Mouse (Mus musculus): ENCODE measurements around the gene Krtap9-3. TPM values are rescaled to one million over a fixed set of nuclear protein-coding genes. Genes with fewer than 3 reads are reported as not detected.
"Not testable (repeated sequence)": the region's sequence is repeated elsewhere in the genome, so short reads cannot be mapped to it uniquely, and the experiment has no call there.

Gene Krtap9-3
- polyA plus RNA-seq, 1 experiment from 2014 or later = not detected

- H3K36me3 ChIP-seq (ENCODE audit: control insufficient read depth, insufficient read depth, low read length) = no peaks in the 10 kb centered on the region
- H3K9ac ChIP-seq (replicated peaks; ENCODE audit: low read depth, low read length) = no peak within 1 kb of the TSS
- no peaks in the 10 kb centered on the region for H3K4me1 ChIP-seq (ENCODE audit: control insufficient read depth, insufficient read depth, low read length)
- H3K9me3 ChIP-seq (ENCODE audit: control insufficient read depth, low read length) = no peaks in the 10 kb centered on the region
- no peak within 1 kb of the TSS for H3K4me3 ChIP-seq (ENCODE audit: low read depth, low read length)
- H3K27ac ChIP-seq (ENCODE audit: low read depth, low read length) = no peak within 1 kb of the TSS
- WGBS = 87% methylated on average over 4 of the region's 4 CpGs
- ATAC-seq (ENCODE audit: low read depth) = no peak
- no peaks in the 10 kb centered on the region for H3K27me3 ChIP-seq (ENCODE audit: control insufficient read depth, insufficient read depth, low read length)
- no peak within 1 kb of the TSS for H3K4me2 ChIP-seq (ENCODE audit: low read depth, low read length)
Measured at GRCm38 (mm10) chr11:99628138-99628537, 30.2 kb upstream of the Krtap9-3 start, which contains the start of gene Krtap4-1. TSS of gene Krtap4-1 (minus strand) at chr11:99628238.

- no peak within 1 kb of the TSS for H3K9ac ChIP-seq (replicated peaks; ENCODE audit: low read depth, low read length)
- H3K27ac ChIP-seq (ENCODE audit: low read depth, low read length) = no peak within 1 kb of the TSS
- H3K4me2 ChIP-seq (ENCODE audit: low read depth, low read length) = no peak within 1 kb of the TSS
- ATAC-seq (ENCODE audit: low read depth) = no peak
- H3K4me3 ChIP-seq (ENCODE audit: low read depth, low read length) = no peak within 1 kb of the TSS
- 96% methylated on average over 2 of the region's 2 CpGs for WGBS
- no peaks in the 10 kb centered on the region for H3K36me3 ChIP-seq (ENCODE audit: control insufficient read depth, insufficient read depth, low read length)
- no peaks in the 10 kb centered on the region for H3K27me3 ChIP-seq (ENCODE audit: control insufficient read depth, insufficient read depth, low read length)
- H3K4me1 ChIP-seq (ENCODE audit: control insufficient read depth, insufficient read depth, low read length) = no peaks in the 10 kb centered on the region
- H3K9me3 ChIP-seq (ENCODE audit: control insufficient read depth, low read length) = no peaks in the 10 kb centered on the region
Measured at GRCm38 (mm10) chr11:99620335-99620734, 22.4 kb upstream of the Krtap9-3 start, which contains the start of gene Gm11562. TSS of gene Gm11562 (minus strand) at chr11:99620435.

- H3K27me3 ChIP-seq (ENCODE audit: control insufficient read depth, insufficient read depth, low read length) = no peaks in the 10 kb centered on the region
- ATAC-seq (ENCODE audit: low read depth) = no peak
- no peak within 1 kb of the TSS for H3K4me3 ChIP-seq (ENCODE audit: low read depth, low read length)
- H3K9me3 ChIP-seq (ENCODE audit: control insufficient read depth, low read length) = no peaks in the 10 kb centered on the region
- H3K4me2 ChIP-seq (ENCODE audit: low read depth, low read length) = no peak within 1 kb of the TSS
- 89% methylated on average over 3 of the region's 3 CpGs for WGBS
- no peak within 1 kb of the TSS for H3K9ac ChIP-seq (replicated peaks; ENCODE audit: low read depth, low read length)
- no peak within 1 kb of the TSS for H3K27ac ChIP-seq (ENCODE audit: low read depth, low read length)
- H3K4me1 ChIP-seq (ENCODE audit: control insufficient read depth, insufficient read depth, low read length) = no peaks in the 10 kb centered on the region
- no peaks in the 10 kb centered on the region for H3K36me3 ChIP-seq (ENCODE audit: control insufficient read depth, insufficient read depth, low read length)
Measured at GRCm38 (mm10) chr11:99614796-99615363, 17.0 kb upstream of the Krtap9-3 start, which contains the start of gene Krtap2-4. TSS of gene Krtap2-4 (minus strand) at chr11:99614846.

GRCm38 (mm10) chr11:99610089-99610488, 12.2 kb upstream of the Krtap9-3 start, which contains the start of gene Gm11937:
TSS of gene Gm11937 (minus strand) at chr11:99610189.
- not testable (repeated sequence) for H3K4me3 ChIP-seq (ENCODE audit: low read depth, low read length); H3K36me3 ChIP-seq (ENCODE audit: control insufficient read depth, insufficient read depth, low read length); H3K27ac ChIP-seq (ENCODE audit: low read depth, low read length); H3K4me2 ChIP-seq (ENCODE audit: low read depth, low read length); H3K4me1 ChIP-seq (ENCODE audit: control insufficient read depth, insufficient read depth, low read length); H3K9me3 ChIP-seq (ENCODE audit: control insufficient read depth, low read length); ATAC-seq (ENCODE audit: low read depth); H3K27me3 ChIP-seq (ENCODE audit: control insufficient read depth, insufficient read depth, low read length); H3K9ac ChIP-seq (replicated peaks; ENCODE audit: low read depth, low read length)
- 79% methylated on average over 1 of the region's 2 CpGs for WGBS

- no peaks in the 10 kb centered on the region for H3K4me1 ChIP-seq (ENCODE audit: control insufficient read depth, insufficient read depth, low read length)
- no peak overlapping the region for H3K4me3 ChIP-seq (ENCODE audit: low read depth, low read length)
- H3K9ac ChIP-seq (replicated peaks; ENCODE audit: low read depth, low read length) = no peak overlapping the region
- no peaks in the 10 kb centered on the region for H3K36me3 ChIP-seq (ENCODE audit: control insufficient read depth, insufficient read depth, low read length)
- no peak for ATAC-seq (ENCODE audit: low read depth)
- 81% methylated on average over 1 of the region's 1 CpGs for WGBS
- H3K9me3 ChIP-seq (ENCODE audit: control insufficient read depth, low read length) = no peaks in the 10 kb centered on the region
- H3K4me2 ChIP-seq (ENCODE audit: low read depth, low read length) = no peak overlapping the region
- no peak overlapping the region for H3K27ac ChIP-seq (ENCODE audit: low read depth, low read length)
- no peaks in the 10 kb centered on the region for H3K27me3 ChIP-seq (ENCODE audit: control insufficient read depth, insufficient read depth, low read length)
Measured at GRCm38 (mm10) chr11:99609126-99609525, 11.2 kb upstream of the Krtap9-3 start.

- H3K4me2 ChIP-seq (ENCODE audit: low read depth, low read length); ATAC-seq (ENCODE audit: low read depth); H3K4me3 ChIP-seq (ENCODE audit: low read depth, low read length); H3K27me3 ChIP-seq (ENCODE audit: control insufficient read depth, insufficient read depth, low read length); H3K9ac ChIP-seq (replicated peaks; ENCODE audit: low read depth, low read length); H3K36me3 ChIP-seq (ENCODE audit: control insufficient read depth, insufficient read depth, low read length); H3K9me3 ChIP-seq (ENCODE audit: control insufficient read depth, low read length); H3K4me1 ChIP-seq (ENCODE audit: control insufficient read depth, insufficient read depth, low read length); H3K27ac ChIP-seq (ENCODE audit: low read depth, low read length): not testable (repeated sequence)
- 70% methylated on average over 1 of the region's 1 CpGs for WGBS
Measured at GRCm38 (mm10) chr11:99603208-99603607, 5.3 kb upstream of the Krtap9-3 start, which contains the start of gene Gm11938. TSS of gene Gm11938 (minus strand) at chr11:99603308.

- Histone ChIP-seq H3K27me3 (ENCODE audit: control insufficient read depth, insufficient read depth, low read length) (no peaks in the 10 kb centered on the region), H3K4me1 (ENCODE audit: control insufficient read depth, insufficient read depth, low read length) (no peaks in the 10 kb centered on the region), H3K4me3 (ENCODE audit: low read depth, low read length) (no peak within 1 kb of the TSS), H3K9me3 (ENCODE audit: control insufficient read depth, low read length) (no peaks in the 10 kb centered on the region), H3K4me2 (ENCODE audit: low read depth, low read length) (no peak within 1 kb of the TSS), H3K9ac (replicated peaks; ENCODE audit: low read depth, low read length) (no peak within 1 kb of the TSS), H3K27ac (ENCODE audit: low read depth, low read length) (no peak within 1 kb of the TSS), H3K36me3 (ENCODE audit: control insufficient read depth, insufficient read depth, low read length) (no peaks in the 10 kb centered on the region)
- WGBS = 81% methylated on average over 6 of the region's 6 CpGs
- no peak for ATAC-seq (ENCODE audit: low read depth)
Measured at GRCm38 (mm10) chr11:99590981-99591380, 6.9 kb downstream of the Krtap9-3 start, which contains the start of gene Krtap1-3. TSS of gene Krtap1-3 (minus strand) at chr11:99591339.

GRCm38 (mm10) chr11:99585096-99585495, 12.8 kb downstream of the Krtap9-3 start:
- H3K4me2 ChIP-seq (ENCODE audit: low read depth, low read length) = no peak overlapping the region
- no peak overlapping the region for H3K4me3 ChIP-seq (ENCODE audit: low read depth, low read length)
- H3K9me3 ChIP-seq (ENCODE audit: control insufficient read depth, low read length) = no peaks in the 10 kb centered on the region
- no peak overlapping the region for H3K27ac ChIP-seq (ENCODE audit: low read depth, low read length)
- no peaks in the 10 kb centered on the region for H3K4me1 ChIP-seq (ENCODE audit: control insufficient read depth, insufficient read depth, low read length)
- H3K27me3 ChIP-seq (ENCODE audit: control insufficient read depth, insufficient read depth, low read length) = no peaks in the 10 kb centered on the region
- 91% methylated on average over 7 of the region's 7 CpGs for WGBS
- no peak overlapping the region for H3K9ac ChIP-seq (replicated peaks; ENCODE audit: low read depth, low read length)
- H3K36me3 ChIP-seq (ENCODE audit: control insufficient read depth, insufficient read depth, low read length) = no peaks in the 10 kb centered on the region
- ATAC-seq (ENCODE audit: low read depth) = no peak

GRCm38 (mm10) chr11:99583245-99583704, 14.6 kb downstream of the Krtap9-3 start, which contains the start of gene Krtap1-4:
TSS of gene Krtap1-4 (minus strand) at chr11:99583654.
- no peaks in the 10 kb centered on the region for H3K27me3 ChIP-seq (ENCODE audit: control insufficient read depth, insufficient read depth, low read length)

More at GRCm38 (mm10) chr11:99583245-99583704, 14.6 kb downstream of the Krtap9-3 start, which contains the start of gene Krtap1-4:
- WGBS = 85% methylated on average over 5 of the region's 5 CpGs
- Histone ChIP-seq H3K27ac (ENCODE audit: low read depth, low read length) (no peak within 1 kb of the TSS), H3K4me3 (ENCODE audit: low read depth, low read length) (no peak within 1 kb of the TSS), H3K4me1 (ENCODE audit: control insufficient read depth, insufficient read depth, low read length) (no peaks in the 10 kb centered on the region), H3K36me3 (ENCODE audit: control insufficient read depth, insufficient read depth, low read length) (no peaks in the 10 kb centered on the region), H3K9ac (replicated peaks; ENCODE audit: low read depth, low read length) (no peak within 1 kb of the TSS), H3K9me3 (ENCODE audit: control insufficient read depth, low read length) (no peaks in the 10 kb centered on the region), H3K4me2 (ENCODE audit: low read depth, low read length) (no peak within 1 kb of the TSS)
- ATAC-seq (ENCODE audit: low read depth) = no peak

Data from neural tube, embryonic 14.5 days (tissue).